Mouse (Mus musculus): ENCODE measurements around the gene Slc39a13. TPM values are rescaled to one million over a fixed set of nuclear protein-coding genes. Genes with fewer than 3 reads are reported as not detected.

Slc39a13 gene
- polyA plus RNA-seq, 1 experiment from 2014 or later, result 36.1 TPM

DNA sequence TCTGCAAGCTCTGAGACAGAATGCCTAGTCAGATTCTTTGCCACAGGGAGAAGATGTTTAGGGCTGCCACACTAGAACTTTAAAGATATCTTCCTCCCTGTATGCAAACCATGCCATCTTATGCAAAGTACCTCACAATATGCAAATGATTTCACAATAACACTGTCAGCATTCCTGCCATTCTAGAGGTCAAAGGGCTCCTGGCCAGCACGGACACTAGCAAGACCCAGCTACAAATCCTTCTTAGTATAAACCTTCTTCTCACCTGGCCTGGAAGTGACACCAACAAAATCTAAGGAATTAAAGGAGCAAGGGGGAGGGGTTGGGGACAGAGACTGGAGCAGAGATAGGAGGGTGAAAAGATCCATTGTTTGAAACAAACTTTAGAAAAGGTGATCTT lies 1.9 kb upstream of the Slc39a13 start:
- Histone ChIP-seq H3K4me2 (replicated peaks) (no peak overlapping the region), H3K9me3 (replicated peaks) (no peaks in the 10 kb centered on the region), H3K9ac (no peak overlapping the region), H3K36me3 (no peaks in the 10 kb centered on the region), H3K4me1 (peaks cover 25% of the 10 kb centered on the region), H3K27me3 (no peaks in the 10 kb centered on the region), H3K27ac (no peak overlapping the region), H3K4me3 (no peak overlapping the region)
- no peak for ATAC-seq (ENCODE audit: low FRiP score)
- WGBS, result 38% methylated on average over 1 of the region's 1 CpGs

DNA sequence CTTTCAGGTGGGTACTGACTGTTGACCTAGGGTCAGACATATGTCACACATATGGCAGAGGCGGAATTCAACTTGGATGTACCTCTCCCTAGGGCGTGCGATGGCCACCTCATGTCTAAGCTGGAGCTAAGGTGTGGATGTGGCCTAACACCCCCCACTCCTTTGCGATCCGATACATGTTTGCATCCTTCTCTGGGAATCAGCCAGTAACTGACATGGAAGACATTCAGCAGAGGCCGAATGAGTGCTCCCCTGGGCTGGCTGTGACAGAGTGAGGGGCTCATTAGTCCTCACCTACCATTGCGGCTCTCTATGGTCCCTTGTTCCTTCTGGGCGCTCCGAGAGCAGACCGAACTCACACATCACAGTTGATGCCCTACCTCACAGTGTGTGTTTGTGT lies 842 bp upstream of the Slc39a13 start:
- H3K36me3 ChIP-seq, result peaks cover 4% of the 10 kb centered on the region; the same call in 1 of the 2 replicates
- no peaks in the 10 kb centered on the region for H3K9me3 ChIP-seq (replicated peaks)
- 85% methylated on average over 10 of the region's 10 CpGs for WGBS
- ATAC-seq (ENCODE audit: low FRiP score), result no peak
- peak overlapping the region; percentile 57 for H3K4me3 ChIP-seq
- H3K9ac ChIP-seq, result peak overlapping the region; percentile 70
- peaks cover 25% of the 10 kb centered on the region for H3K4me1 ChIP-seq
- peak overlapping the region; percentile 79 for H3K27ac ChIP-seq
- H3K27me3 ChIP-seq, result no peaks in the 10 kb centered on the region
- H3K4me2 ChIP-seq (replicated peaks), result peak overlapping the region; percentile 69

DNA sequence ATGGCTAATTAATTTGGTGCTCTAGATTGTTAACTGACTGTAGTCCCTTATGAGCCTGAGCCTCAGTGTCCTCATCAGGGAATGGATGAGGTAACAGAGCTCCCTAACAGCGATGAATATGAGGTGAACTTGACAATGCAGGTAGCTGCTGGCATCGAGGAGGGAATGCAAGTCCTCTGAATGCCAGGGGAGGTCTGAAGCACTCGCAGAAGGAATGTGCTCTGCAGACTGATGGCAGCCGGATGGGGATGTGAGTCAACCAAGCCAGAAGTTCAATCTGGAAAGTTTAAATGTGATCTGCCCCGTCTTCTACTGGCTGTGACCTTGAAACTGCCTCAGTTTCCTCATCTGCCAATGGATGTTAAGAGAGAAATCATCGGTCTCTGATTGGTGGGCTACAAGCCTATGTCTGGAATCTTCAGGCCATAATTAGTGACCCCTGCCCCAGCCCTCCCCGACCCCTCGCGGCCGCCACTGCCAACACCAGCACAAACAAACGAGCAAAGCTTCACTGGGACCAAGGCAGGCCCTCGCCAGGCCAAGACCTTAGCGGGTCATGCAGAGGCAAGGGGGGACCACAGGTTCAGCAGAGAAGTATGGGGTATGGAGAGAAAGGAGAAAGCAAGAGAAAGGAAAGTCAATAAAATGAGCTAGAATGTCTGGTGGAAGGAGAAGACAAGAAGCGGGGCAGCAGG lies 764 bp downstream of the Slc39a13 start:
- Histone ChIP-seq H3K9me3 (replicated peaks) (no peaks in the 10 kb centered on the region), H3K27me3 (no peaks in the 10 kb centered on the region), H3K4me2 (replicated peaks) (peak overlapping the region; percentile 69), H3K36me3 (peaks cover 14% of the 10 kb centered on the region), H3K4me3 (peak overlapping the region; percentile 57), H3K4me1 (peaks cover 25% of the 10 kb centered on the region), H3K27ac (peak overlapping the region; percentile 79), H3K9ac (peak overlapping the region; percentile 70)
- WGBS, result 9% methylated on average over 14 of the region's 14 CpGs
- no peak; the same call in 1 of the 2 replicates for ATAC-seq (ENCODE audit: low FRiP score)

DNA sequence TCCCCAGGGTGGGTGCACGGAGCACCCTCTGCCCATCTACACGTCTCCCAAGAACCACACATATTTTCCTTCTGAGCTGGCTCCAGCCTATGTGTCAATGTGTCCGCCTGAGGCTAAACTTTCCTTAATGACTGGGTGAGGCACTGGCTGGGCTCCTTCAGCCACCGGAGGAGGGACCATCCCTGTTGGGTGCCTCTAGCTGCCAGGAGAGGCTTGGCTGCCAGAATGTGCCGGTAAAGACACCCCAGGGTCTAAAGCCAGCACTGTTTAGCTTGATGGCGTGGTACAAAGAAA lies 1.4 kb downstream of the Slc39a13 start:
- WGBS, result 56% methylated on average over 6 of the region's 6 CpGs
- H3K9me3 ChIP-seq (replicated peaks), result no peaks in the 10 kb centered on the region
- ATAC-seq (ENCODE audit: low FRiP score), result no peak
- H3K4me1 ChIP-seq, result peaks cover 25% of the 10 kb centered on the region
- peaks cover 20% of the 10 kb centered on the region for H3K36me3 ChIP-seq
- no peaks in the 10 kb centered on the region for H3K27me3 ChIP-seq
- no peak overlapping the region for H3K27ac ChIP-seq
- H3K4me2 ChIP-seq (replicated peaks), result peak overlapping the region; percentile 69
- peak overlapping the region; percentile 57 for H3K4me3 ChIP-seq
- peak overlapping the region; percentile 29; the same call in 1 of the 2 replicates for H3K9ac ChIP-seq

DNA sequence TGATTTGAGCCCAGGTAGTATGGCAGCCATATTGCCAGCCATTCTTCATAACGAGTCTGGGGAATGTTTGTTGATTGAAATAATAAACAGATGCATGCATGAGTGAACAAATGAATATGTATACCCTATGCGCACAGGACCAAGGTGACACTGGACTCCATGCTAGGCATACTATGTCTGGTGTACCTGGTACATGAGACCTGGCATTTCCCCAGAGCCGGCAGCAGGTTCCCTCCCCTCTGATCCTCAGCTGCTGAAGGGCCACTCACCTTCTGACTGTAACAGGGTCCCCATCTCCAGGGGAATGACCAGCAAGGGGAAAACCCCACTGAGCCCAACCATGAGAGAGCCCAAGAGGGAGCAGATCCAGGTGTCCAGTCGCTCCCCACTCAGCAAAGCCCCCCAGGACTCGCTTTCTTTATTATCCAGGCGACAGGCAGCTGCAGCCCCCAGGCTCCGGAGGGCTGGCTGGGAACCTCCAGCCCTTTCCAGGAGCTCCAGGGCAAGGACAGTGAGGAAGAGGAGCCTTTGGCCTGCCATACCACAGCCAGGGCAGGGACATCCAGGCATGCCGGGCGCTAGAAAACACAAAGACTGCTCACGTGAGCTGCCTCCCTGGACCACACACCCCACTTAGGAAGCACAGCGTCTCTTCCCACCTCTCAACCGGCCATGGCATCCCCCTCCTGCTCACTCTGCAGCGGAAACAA lies 1.9 kb downstream of the Slc39a13 start:
- H3K27ac ChIP-seq, result no peak overlapping the region
- 58% methylated on average over 13 of the region's 13 CpGs for WGBS
- no peaks in the 10 kb centered on the region for H3K27me3 ChIP-seq
- no peak for ATAC-seq (ENCODE audit: low FRiP score)
- H3K4me3 ChIP-seq, result peak overlapping the region; percentile 57
- peaks cover 25% of the 10 kb centered on the region for H3K4me1 ChIP-seq
- H3K9ac ChIP-seq, result peak overlapping the region; percentile 29; the same call in 1 of the 2 replicates
- peak overlapping the region; percentile 69 for H3K4me2 ChIP-seq (replicated peaks)
- H3K36me3 ChIP-seq, result peaks cover 25% of the 10 kb centered on the region
- H3K9me3 ChIP-seq (replicated peaks), result no peaks in the 10 kb centered on the region

DNA sequence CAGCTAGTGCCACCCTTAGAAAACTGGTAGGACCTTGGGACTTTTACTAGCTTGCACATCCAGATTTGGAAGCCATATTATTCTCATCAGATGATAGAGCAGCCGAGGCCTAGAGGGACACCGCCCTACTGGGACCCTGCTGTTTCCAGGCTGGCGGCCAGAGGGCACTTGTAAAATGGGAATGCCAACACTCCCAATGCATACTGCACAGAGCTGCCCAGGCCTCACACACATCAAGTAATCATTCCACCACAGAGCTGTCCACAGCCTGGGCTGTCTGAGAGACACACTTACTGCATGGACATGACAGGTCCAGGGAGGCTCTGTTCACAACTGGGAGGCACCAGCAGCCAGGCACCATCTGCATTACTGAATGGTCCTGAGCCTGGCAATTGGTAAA lies 3.8 kb downstream of the Slc39a13 start:
- Histone ChIP-seq H3K27me3 (no peaks in the 10 kb centered on the region), H3K4me2 (replicated peaks) (no peak overlapping the region), H3K27ac (no peak overlapping the region), H3K36me3 (peaks cover 44% of the 10 kb centered on the region), H3K4me3 (no peak overlapping the region), H3K9ac (no peak overlapping the region), H3K4me1 (peaks cover 25% of the 10 kb centered on the region), H3K9me3 (replicated peaks) (no peaks in the 10 kb centered on the region)
- ATAC-seq (ENCODE audit: low FRiP score), result no peak
- 89% methylated on average over 3 of the region's 3 CpGs for WGBS

DNA sequence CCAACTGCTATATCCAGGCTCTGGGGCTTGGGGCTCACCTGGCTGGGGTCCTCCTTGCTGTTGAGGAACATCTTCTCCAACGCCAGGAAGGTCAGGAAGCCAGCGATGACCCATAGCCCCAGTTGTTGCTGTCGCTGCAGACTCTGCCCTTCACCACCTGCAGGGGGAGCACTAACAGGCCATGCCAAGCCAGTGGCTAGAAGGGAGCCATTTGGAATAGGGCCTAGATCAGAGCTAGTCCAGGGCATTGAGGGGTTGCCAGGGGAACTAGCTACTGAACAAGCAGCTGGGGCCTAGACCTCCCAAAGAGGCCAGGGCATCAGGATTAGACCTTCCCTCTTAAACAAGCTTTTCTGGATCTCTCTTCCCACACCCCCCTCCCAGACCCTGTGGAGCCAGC lies 4.7 kb downstream of the Slc39a13 start:
- Histone ChIP-seq H3K9ac (no peak overlapping the region), H3K4me3 (no peak overlapping the region), H3K4me2 (replicated peaks) (no peak overlapping the region), H3K36me3 (peaks cover 53% of the 10 kb centered on the region), H3K9me3 (replicated peaks) (no peaks in the 10 kb centered on the region), H3K4me1 (peaks cover 16% of the 10 kb centered on the region), H3K27me3 (no peaks in the 10 kb centered on the region), H3K27ac (no peak overlapping the region)
- no peak for ATAC-seq (ENCODE audit: low FRiP score)
- 54% methylated on average over 3 of the region's 3 CpGs for WGBS

DNA sequence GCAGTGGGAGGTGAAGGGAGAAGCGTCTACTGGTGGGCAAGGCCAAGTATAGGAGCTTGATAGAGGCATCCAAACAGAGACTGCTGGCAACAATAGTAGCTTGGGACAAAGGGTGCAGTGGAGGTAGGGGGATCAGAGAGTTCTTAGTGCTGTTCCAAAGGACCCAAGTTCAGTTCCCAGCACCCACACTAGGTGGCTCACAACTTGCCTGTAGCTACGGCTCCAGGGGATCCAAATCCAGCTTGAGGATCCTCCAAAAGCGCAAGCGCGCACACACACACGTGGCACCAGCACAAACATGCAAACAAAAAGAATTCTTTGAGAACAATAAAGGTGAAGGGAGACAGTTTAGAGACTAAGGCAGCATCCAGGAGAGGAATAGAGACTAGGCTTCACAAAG lies 6.0 kb downstream of the Slc39a13 start:
- peaks cover 65% of the 10 kb centered on the region for H3K36me3 ChIP-seq

DNA sequence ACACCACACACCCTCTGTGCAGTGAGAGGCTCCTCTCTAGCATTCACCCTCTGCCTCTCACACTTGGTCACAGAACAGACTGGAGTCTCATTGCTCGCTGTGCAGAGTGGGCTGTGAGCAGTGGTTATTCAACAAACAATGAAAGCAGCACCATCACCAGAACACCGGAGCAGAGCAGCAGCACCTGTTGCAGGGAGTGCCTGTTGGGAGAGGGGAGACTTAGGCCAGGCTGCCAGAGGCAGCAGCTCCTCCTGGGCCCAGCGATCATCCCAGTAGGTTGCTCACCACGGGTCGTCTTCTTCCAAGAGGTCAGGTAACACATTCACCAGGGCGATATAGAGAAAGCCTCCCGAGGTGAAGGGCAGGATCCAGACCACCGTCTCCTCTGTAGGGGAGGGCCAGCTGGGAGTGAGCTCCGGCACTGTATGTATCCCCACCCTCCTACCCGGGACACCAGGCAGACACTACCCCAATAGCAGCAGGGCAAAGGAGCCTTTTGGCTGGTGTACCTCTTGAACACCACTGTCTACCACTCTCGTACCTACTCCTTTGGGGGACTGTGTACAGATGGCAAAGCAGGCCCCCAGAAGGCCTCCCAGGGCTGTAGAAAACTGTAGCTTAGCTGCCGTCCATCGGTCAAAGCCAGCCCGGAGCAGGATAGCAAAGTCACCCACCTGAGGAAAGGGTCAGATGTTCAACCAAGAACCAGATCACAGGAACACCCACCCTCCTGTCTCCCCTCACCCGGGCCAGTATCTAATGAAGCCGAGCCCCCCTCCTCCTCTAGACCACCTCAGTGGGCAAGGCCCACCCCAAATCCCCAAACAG lies 7.2 kb downstream of the Slc39a13 start:
- H3K4me2 ChIP-seq (replicated peaks), result no peak overlapping the region
- no peaks in the 10 kb centered on the region for H3K9me3 ChIP-seq (replicated peaks)
- WGBS, result 92% methylated on average over 16 of the region's 16 CpGs
- H3K4me1 ChIP-seq, result no peaks in the 10 kb centered on the region
- no peak for ATAC-seq (ENCODE audit: low FRiP score)
- no peak overlapping the region for H3K27ac ChIP-seq
- H3K27me3 ChIP-seq, result no peaks in the 10 kb centered on the region
- no peak overlapping the region for H3K4me3 ChIP-seq
- peaks cover 78% of the 10 kb centered on the region for H3K36me3 ChIP-seq
- no peak overlapping the region for H3K9ac ChIP-seq

More for the DNA sequence above, 6.0 kb downstream of the Slc39a13 start:
- 86% methylated on average over 6 of the region's 6 CpGs for WGBS
- Histone ChIP-seq H3K9me3 (replicated peaks) (no peaks in the 10 kb centered on the region), H3K4me1 (peaks cover 10% of the 10 kb centered on the region), H3K9ac (no peak overlapping the region), H3K27me3 (no peaks in the 10 kb centered on the region), H3K4me3 (no peak overlapping the region), H3K4me2 (replicated peaks) (no peak overlapping the region), H3K27ac (no peak overlapping the region)
- ATAC-seq (ENCODE audit: low FRiP score), result no peak

DNA sequence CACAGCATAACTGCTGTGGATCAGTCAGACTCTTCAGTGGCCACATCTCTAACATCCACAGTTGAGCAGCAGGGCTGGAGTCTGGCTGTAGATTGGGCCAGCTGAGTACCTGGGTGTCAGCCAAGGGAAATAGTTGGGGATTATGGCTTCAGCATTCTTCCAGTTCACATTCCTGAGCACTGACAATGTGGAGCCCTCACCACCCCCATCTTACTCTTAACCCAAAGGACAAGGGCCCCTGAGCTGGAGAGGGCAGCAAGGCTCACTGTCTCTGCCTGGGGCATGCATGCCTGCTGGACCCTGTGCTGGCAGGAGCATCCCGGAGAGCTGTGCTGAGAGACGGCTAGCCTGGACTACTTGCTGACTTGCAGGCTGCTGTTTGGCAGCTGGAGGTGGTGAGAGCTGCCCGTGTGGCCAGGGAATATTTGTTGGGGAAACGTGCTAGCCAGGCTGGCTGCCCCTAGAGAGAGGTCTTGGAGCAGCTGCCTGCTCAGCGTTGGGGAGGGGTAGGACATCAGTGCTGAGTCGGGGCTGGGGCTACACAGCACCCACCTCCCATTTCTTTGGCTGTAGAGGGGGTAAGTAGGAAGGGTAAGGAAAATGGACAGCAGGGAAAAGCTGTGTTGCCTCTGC lies 8.3 kb downstream of the Slc39a13 start:
- Histone ChIP-seq H3K9me3 (replicated peaks) (no peaks in the 10 kb centered on the region), H3K4me2 (replicated peaks) (no peak overlapping the region), H3K4me1 (no peaks in the 10 kb centered on the region), H3K9ac (0 out of 2 replicates have a peak overlapping the region, but pooled peaks have one; percentile 5), H3K27ac (no peak overlapping the region), H3K36me3 (peaks cover 88% of the 10 kb centered on the region), H3K4me3 (no peak overlapping the region), H3K27me3 (no peaks in the 10 kb centered on the region)
- ATAC-seq (ENCODE audit: low FRiP score), result no peak
- WGBS, result 86% methylated on average over 6 of the region's 6 CpGs

DNA sequence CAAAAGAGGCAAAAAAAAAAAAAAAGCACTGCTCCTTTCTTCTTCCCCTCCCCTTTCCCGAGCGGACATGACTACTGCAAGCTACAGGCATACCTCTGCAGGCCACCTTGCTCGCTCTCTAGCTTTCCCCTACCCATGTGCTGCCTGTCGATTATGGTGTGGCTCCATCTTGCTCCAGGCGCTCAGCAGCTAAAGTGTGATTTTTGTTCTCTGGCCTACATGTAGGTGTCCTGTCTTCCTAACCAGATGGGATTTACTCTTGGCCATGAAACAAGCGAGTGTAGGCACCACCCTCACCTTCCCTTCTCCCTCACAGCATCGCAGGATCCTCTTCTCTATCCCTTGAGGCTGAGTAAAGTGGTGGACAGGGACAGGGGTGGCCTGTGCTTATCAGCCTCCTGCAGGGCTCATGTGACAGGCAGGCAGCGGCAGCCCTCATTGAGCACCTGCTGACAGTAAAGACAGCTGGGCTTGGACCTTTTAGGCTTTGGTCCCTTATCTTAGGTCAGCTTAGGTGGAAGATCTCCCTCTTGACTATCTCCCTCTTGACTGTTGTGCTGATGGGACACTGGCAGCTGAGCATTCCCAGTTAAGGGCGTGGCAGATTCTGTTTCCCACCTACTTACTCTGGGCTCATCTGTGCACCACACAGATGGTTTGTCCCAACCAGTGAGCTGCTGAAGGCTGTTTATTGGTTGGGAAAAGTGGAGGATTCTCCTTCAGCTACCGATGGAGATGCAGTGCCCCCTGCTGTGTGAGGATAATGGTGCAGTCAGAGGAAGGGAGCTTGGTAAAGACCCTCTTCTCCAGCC lies 9.5 kb downstream of the Slc39a13 start:
- peaks cover 93% of the 10 kb centered on the region for H3K36me3 ChIP-seq
- no peaks in the 10 kb centered on the region for H3K4me1 ChIP-seq
- no peak overlapping the region for H3K9ac ChIP-seq
- H3K9me3 ChIP-seq (replicated peaks), result no peaks in the 10 kb centered on the region
- H3K4me3 ChIP-seq, result no peak overlapping the region
- WGBS, result 82% methylated on average over 10 of the region's 10 CpGs
- no peaks in the 10 kb centered on the region for H3K27me3 ChIP-seq
- no peak overlapping the region for H3K4me2 ChIP-seq (replicated peaks)
- H3K27ac ChIP-seq, result no peak overlapping the region
- ATAC-seq (ENCODE audit: low FRiP score), result peak; percentile 9; the same call in 1 of the 2 replicates
